Mouse (Mus musculus) retina, postnatal 7 days (tissue): Measurements from ENCODE around the gene Mgp.

Experiments
- DNase-seq: peaks from one replicate; pipeline ENCODE4 v3.0.0-alpha.2; 2012; ENCODE audit warnings: low read depth, low spot score

Gene Mgp

GRCm38 (mm10) chr6:136875670-136876069 is at the start of gene Mgp:
Gene Mgp (minus strand): TSS chr6:136875823.
- no peak for DNase-seq

- no peak for DNase-seq
Measured at GRCm38 (mm10) chr6:136925049-136925448, 49.4 kb upstream of the Mgp start.

GRCm38 (mm10) chr6:136923532-136923931 is 47.9 kb upstream of the Mgp start, which contains the start of gene Pde6h:
Gene Pde6h (plus strand): TSS chr6:136923832.
- no peak for DNase-seq

GRCm38 (mm10) chr6:136922871-136923270 is 47.2 kb upstream of the Mgp start:
- DNase-seq, result no peak

GRCm38 (mm10) chr6:136922080-136922479 is 46.5 kb upstream of the Mgp start, which contains the start of gene Erp27:
Gene Erp27 (minus strand): TSS chr6:136922180.
- DNase-seq, result no peak

GRCm38 (mm10) chr6:136921601-136922000 is 46.0 kb upstream of the Mgp start:
- DNase-seq, result no peak

GRCm38 (mm10) chr6:136920320-136921257 is 45.0 kb upstream of the Mgp start:
- DNase-seq, result peak; percentile 49

GRCm38 (mm10) chr6:136917885-136918284 is 42.3 kb upstream of the Mgp start:
- DNase-seq, result no peak

GRCm38 (mm10) chr6:136915721-136916395 is 40.2 kb upstream of the Mgp start:
- DNase-seq, result no peak

GRCm38 (mm10) chr6:136914234-136914633 is 38.6 kb upstream of the Mgp start:
- no peak for DNase-seq

GRCm38 (mm10) chr6:136913384-136914126 is 37.9 kb upstream of the Mgp start:
- peak; percentile 35 for DNase-seq

- no peak for DNase-seq
Measured at GRCm38 (mm10) chr6:136912751-136913265, 37.2 kb upstream of the Mgp start.

GRCm38 (mm10) chr6:136910247-136910890 is 34.7 kb upstream of the Mgp start:
- DNase-seq, result no peak

- DNase-seq, result no peak
Measured at GRCm38 (mm10) chr6:136906937-136907293, 31.3 kb upstream of the Mgp start.

- DNase-seq, result no peak
Measured at GRCm38 (mm10) chr6:136906283-136906936, 30.8 kb upstream of the Mgp start.

- no peak for DNase-seq
Measured at GRCm38 (mm10) chr6:136903885-136904470, 28.4 kb upstream of the Mgp start.

- DNase-seq, result no peak
Measured at GRCm38 (mm10) chr6:136902527-136902926, 26.9 kb upstream of the Mgp start.

- DNase-seq, result no peak
Measured at GRCm38 (mm10) chr6:136901010-136901409, 25.4 kb upstream of the Mgp start.

- no peak for DNase-seq
Measured at GRCm38 (mm10) chr6:136900369-136901009, 24.9 kb upstream of the Mgp start.

- no peak for DNase-seq
Measured at GRCm38 (mm10) chr6:136898954-136899353, 23.3 kb upstream of the Mgp start.
